Mouse (Mus musculus) spleen, postnatal 4 days (tissue): ENCODE results near the gene Acer1.
"Not testable (repeated sequence)": the region's sequence is repeated elsewhere in the genome, so short reads cannot be mapped to it uniquely, and the experiment has no call there.

Experiments used
- DNase-seq, 2 experiments: peaks; one replicate each; pipeline ENCODE4 v3.0.0; 2022; ENCODE audit warnings: low spot score in 2 of 2

Acer1 gene

DNA sequence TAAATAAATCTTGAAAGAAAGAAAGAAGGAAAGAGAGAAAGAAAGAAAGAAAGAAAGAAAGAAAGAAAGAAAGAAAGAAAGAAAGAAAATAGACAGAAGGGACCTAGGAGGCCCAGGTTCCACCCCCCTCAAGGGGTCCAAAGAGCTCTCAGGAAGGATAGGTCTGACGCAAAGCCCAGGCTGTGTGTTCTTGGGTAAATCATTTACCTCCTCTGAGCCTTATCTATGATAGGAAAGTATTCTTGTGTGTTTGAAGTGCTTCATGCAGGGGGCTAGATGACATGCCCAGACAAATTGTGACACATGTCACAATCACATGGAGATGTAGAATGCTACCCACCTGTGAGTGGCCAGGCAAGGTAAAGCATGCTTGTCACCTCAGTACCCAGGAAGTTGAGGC is 29.3 kb downstream of the Acer1 start:
- no peak for DNase-seq

DNA sequence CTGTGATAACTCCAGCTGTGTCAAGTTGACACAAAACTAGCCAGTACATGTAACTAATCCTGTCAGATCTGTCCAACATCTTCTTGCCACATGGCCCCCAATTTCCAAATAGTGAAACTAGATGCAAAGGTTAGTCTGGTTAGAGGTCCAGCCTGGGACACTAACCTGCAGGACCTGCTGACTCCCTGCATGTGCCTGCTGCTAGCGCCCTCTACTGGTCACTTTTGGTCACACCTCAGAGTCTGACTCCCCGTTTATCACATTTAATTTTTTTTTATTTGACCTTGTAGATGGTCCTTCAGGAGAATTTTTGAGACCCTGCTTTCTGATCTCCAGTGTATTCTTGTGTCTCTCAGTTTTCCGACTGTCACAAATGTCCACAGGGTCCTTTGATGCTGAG is 31.0 kb downstream of the Acer1 start:
- DNase-seq = peak; percentile 62 to 84

DNA sequence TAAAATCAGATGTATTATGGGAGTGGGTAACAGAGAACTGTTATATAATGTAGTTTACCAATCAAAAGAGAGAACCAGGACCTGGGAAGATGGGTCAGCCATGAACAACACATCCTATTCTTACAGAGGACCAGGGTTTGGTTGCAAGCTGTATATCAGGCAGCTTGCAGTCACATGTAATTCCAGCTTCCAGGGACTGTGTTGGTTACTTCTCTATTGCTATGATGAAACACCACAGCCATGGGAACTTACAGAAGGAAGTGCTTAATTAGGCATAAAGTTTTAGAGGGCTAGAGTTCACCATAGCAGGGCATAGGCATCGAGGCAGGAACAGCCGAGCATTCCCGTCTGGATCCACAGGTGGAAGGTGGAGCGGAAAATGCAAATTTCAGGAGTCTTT is 43.2 kb downstream of the Acer1 start:
- DNase-seq = no peak

DNA sequence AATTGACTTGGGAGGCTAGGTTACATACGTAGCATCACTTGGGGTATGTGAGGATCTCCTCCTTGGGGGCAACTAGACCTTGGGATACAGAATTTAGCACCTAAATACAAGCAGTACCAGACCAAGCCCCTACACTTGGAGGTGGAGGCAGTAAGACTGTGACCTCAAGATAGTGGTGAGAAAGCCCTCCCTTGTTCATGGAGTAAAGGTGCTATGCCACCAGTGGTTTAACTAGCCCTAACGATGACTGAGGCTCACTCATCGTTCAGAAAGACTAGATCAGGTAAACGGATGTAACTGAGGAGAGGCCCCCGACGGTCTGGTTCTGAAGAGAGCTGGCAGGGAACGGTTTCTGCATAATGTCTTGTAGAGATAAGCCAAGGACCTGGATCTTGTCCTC is 45.2 kb downstream of the Acer1 start:
- DNase-seq = peak in 1 of 2 experiments; percentile 51

DNA sequence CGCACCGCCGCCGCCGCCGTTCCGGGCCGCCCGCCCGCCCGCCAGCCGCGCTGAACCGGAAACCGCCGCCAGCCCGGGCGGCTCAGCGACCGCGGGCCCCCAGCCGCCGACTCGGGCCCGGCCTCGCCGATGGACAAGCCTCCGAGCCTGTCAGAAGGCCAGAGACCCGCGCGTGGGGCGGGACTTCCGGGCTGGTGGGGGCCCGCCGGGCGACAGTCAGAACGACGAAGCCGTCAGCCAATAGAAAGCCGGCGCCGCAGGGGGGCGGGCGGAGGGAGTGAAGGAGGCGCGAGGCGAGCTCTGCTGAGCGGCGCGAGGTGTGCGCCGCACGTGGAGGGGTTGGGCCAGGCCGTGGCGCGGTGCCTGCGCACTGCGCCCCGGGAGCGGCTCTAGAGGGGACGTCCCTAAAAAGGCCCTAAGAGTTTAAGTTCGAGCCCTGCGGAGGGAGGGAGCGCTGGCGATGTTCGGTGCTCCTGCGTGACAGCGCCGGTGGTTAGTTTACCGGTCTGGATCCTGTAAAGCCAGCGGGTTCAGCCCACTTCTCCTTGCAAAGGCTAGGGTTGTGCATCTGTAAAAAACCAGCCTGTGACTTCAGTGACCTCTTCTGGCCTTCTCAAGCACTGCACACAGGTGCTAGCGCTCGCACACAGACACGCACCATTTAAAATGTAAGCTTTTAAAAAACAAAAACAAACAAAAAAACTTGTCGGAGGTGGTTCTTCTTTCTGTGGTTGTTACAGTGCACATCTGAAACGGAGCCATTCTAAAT is 46.4 kb downstream of the Acer1 start, which contains the start of gene Mllt1:
Mllt1 (minus strand) TSS at position 53 of the 769 bp plus-strand sequence.
- DNase-seq = peak; percentile 97 to 99

DNA sequence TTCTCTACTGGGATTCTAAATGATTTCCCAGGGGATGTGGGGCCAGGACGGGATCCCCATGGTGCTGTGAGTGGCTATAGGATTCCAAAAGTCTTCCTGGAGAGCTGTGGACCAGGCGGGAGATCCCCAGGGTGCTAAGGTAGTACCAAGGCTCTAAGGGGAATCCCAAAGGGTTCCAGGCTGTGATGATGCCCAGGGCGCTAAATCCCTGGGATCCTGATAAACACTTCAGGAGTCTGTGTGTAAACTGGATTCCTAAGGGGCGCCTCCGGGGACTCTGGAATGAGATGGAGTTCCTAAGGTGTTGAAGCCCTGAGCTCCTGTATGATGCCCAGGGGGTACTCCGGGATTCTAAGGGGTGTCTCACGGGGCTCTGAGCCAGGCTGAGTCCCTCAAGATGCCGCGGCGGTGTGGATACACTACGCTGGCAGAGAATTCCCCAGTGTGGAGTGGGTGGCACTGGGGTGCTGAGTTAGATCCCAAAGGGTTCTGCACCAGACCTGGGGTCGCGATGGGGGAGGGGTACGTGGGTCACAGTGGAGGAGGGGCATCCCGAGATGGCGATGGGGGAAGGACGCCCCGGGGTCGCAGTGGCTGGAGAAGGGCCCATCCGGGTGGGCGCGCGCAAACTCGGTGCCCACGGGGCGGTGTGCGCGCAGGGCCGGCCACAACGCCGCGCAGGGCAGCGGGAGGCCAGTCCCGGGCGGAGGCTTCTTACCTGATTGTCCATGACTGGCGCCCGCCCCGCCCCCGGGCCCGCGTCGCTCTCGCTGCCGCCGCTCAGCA is 47.2 kb downstream of the Acer1 start:
- peak in 1 of 2 experiments; percentile 57 for DNase-seq

DNA sequence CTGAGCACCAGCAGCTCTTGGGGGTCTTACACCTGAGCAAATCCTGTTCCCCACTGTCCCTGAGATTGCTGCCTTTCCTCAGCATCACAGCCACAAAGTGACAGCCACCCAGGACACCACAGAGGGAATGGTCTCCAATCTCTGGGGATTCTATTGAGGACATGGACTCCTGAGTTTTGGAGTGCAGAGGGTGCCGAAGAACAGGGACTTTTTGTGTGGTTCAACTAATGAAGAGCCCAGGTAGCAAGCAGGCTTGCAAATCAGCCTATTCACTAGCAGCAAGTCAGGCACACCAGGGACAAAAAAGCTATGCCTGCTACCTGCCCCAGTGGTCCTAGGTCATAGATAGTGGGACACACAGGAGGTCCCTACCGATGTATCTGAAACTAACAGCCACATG is 48.5 kb downstream of the Acer1 start:
- DNase-seq = peak in 1 of 2 experiments; percentile 60

DNA sequence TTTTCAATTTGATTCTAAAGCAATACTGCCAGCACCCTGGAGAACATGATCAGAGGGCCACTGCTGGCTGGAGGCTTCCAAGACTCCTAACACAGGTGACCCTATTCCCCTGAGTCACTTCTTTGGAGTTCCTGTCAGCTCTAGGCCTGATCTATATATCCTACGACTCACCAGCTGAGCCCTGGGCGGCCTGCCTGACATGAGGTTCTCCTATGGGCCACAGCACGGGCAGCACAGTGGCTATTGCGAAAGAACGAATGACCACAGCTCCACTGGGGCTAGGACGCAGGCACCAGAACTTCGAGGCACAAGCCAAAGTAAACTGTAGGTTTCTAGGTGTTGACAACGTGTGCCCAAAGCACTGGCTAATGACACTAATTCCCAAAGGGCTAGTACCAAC is 51.9 kb downstream of the Acer1 start:
- DNase-seq = no peak

DNA sequence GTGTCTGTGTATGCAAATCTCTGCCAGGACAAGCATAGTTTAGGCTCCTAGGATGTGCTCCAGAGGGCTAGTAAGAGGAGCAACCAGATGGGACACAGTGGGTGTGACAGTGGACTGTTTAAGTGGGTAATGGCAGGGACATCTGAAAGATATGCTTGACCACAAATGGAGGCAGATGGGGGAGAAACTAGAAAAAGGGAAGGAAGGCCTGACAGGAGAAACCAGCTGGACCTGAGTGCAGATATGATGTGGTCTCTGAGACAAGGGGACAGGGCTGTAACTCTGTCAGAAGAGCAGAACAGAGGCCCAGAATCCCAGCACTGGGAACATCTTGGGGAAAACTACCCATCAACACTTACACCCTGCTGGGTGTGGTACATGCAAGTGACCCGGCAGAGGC is 52.4 kb downstream of the Acer1 start:
- DNase-seq = no peak

DNA sequence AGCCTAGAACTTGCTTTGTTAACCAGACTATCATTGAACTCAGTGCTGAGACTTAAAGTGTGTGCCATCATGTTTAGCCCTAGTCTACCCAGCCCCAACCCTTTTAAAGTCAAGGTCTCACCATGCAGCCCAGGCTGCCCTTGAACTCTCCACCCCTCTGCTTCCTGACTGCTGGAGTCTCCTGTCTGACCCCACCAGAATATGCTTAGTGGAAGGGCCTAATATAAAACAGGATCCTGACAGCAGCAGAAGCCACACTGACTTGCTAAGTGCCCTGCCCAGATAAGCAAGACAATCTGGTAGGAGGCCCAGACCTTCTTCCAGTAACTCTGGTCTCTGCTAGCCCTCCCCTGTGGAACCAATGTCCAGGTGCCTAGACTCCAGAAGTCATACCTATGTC is 52.8 kb downstream of the Acer1 start:
- no peak for DNase-seq

DNA sequence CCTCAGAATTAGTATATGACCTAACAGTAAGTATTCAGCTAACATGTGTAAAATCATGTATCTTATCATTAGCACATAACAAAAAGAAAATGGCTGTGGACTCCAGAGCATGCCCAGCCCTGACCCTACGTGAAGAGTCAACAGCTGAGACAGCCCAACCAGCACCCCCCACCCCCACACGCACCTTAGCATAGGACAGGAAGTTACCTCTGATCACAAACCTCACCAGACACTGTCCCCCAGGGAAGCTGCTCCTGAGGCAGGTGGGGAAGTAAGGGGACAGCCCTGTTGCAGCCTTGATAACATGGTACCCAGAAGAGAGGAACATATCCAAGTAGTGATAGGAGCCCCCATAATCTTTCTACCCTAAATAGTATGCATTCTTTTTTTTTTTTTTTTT is 55.9 kb downstream of the Acer1 start:
- DNase-seq = no peak

DNA sequence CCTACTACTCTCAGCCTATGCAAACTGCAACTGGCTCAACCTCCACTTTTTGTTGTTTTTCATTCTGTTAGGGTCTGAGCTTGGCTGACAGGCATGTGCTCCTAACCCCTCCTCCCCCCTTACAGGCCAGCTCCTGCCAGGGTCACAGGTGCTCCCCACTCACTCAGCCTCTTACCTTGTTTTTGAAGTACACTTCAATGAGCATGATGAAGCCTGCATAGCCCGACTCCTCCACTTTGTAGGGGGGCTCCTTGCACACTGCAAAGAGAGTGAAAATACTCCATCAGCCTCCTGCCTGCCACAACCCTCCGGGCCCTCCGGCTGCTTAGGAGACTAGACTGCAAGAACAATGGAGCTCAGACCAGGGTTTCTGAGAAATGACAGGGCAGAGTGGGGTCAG is 62.2 kb downstream of the Acer1 start:
- no peak for DNase-seq

DNA sequence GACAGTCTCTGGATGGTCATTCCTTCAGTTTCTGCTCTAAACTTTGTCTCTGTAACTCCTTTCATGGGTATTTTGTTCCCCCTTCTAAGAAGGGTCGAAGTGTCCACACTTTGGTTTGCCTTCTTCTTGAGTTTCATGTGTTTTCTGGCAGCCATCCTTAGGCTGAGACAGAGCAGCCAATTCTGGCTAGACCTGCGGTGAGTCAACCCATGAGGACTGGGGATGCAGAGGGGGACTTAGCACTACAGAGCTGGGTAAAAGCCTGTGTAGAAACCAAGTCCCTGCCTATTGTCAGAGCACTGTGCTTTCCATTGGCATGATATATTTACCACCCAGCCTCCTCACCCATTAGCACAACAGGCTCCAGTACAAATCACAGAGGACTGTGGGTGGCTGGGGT is 64.8 kb downstream of the Acer1 start:
- no peak for DNase-seq

DNA sequence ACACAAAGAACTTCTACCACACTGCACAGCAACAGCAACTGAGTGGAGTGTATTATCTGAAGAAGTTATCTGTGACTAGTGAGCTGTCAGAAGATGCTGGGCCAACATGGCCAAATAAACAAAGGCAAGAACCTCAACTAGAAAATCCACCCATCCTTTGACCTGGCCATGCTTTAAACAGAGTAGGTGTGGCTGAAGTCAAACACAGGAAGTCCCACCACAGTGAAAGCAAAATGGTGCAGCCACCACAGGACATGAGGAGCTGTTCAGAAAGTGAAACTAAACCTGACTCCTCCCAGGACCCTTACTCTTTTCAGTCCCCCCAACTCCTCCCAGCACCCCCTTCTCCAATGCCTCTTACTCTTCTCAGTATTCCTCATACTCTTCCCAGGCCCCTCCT is 68.5 kb downstream of the Acer1 start:
- no peak for DNase-seq

DNA sequence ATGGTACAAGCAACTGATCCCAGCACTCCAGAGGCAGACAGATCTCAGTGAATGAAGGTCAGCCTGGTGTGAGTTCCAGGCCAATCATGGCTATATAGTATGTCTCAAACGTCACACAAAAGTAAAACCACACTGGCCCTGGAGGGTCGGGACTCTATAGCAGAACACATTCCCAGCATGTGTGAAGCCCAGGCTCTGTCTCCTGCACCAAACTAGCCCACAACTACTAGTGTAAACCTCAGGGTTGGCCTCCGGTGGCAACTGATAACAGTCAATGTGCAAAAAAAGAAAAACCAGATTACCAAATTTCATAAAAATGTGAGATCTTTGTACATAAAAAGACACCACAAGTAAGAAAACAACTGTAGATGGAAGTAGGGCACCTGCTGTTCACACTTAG is 68.9 kb downstream of the Acer1 start:
- DNase-seq = no peak

DNA sequence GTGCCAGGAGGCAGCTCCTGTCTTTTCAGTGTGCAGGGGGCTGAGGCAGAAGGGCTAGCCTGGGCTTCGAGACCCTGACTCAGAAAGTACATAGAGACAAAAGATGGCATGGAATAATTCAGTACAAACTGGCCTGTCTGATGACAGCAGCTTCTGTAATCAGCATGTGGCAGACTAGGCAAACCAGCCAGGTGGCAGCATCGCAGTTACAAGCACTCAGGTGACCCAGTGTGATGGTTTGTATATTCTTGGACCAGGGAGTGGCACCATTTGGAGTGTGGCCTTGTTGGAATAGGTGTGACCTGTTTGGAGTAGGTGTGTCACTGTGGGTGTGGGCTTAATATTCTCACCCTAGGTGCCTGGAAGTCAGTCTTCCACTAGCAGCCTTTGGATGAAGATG is 72.2 kb downstream of the Acer1 start:
- DNase-seq = not testable (repeated sequence)

DNA sequence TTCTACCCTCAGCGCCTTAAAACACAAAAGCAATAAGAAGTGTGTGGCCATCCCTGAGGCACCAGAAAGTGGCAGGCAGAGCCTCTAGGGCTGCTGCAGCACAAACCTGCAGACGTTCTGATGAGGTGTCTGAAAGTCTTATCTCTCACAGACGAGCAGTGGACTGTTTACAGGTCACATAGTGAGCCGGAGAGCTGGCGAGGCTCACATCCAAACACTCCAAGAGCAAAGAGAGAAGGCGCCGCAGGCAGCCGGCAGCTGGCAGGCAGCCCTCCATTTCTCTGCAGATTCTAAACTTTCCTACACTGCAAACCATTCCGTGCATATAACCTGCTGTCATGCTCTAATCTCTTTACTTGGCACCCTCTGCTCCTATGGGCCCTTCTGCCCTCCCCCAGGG is 74.0 kb downstream of the Acer1 start:
- DNase-seq = no peak

DNA sequence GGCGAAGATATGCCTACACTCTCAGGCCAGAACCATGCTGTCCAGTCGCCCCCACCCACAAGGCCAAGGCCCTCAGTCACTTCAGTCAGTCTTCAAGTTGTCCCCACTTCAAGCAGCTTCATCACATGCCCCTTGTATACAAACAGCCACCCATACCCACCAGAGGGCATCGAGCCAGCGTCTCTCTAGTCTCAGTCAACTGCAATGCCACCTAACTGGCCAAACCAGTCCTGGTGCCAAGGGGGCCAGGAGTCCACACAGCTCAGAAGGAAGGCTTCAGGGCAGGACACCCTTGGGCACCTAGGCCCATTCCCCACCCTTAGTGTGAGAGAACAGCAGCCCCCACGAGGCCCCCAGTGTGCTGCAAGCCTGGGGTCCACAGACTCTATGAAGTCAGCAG is 74.8 kb downstream of the Acer1 start:
- DNase-seq = no peak

DNA sequence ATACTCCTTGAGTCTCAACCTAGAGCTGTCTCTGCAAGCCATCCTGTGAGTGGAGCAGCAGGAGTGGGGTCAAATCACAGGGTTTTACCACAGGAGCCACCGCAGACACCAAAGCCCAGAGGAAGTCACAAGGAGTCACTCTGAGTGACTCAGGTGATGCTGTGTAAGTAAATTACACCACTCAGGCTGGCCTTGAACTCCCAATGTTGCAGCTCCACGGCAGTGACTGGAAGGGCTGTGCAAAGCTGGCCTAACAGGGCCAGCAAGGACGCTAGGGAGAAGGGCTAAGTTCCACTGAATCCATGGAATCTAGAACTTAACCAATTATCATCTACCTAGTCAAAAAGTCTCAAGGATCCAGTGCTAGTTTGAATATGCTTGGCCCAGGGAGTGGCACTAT is 75.8 kb downstream of the Acer1 start:
- DNase-seq = no peak
